ENCODE assay signal across 10 mouse cellular contexts in the genomic region with DNA sequence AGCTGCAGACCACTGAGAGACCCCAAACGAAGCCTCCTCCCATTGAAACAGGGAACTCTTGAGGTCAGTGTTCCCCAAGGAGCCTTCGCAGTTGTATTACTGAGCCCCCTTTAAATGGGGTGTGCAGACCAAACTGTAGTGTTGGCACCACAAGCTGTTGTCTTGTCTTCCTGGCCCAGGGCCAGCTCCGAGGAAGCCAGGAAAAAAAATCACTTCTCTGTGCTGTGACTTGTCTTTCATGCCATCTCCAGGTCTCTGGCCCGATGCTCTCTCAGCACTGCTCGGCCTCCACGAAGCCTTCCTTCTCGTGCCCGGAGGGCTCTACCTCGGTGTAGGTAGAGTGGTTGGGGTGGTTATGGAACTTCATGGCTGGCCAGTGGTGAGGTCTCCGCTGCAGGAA.
"Had no signal": no experiment of that assay in that cellular context is flagged by ENCODE, and none has a peak within 500 bp of the region (broad histone marks: within the 10 kb centered on the region; RNA-seq: fewer than 3 reads in every experiment).

No protein-coding gene starts in this region.

- H3K27ac ChIP-seq: limb, embryonic 13.5 days; liver, embryonic 14.5 days; midbrain, embryonic 12.5 days; neural tube, embryonic 15.5 days had no signal

- H3K4me1 ChIP-seq: limb, embryonic 13.5 days; midbrain, embryonic 12.5 days; neural tube, embryonic 15.5 days had no signal

- H3K9me3 ChIP-seq: limb, embryonic 13.5 days; midbrain, embryonic 12.5 days; neural tube, embryonic 15.5 days had no signal

- H3K4me2 ChIP-seq: limb, embryonic 13.5 days; midbrain, embryonic 12.5 days; neural tube, embryonic 15.5 days had no signal

- H3K9ac ChIP-seq: limb, embryonic 13.5 days; liver, embryonic 14.5 days; midbrain, embryonic 12.5 days; neural tube, embryonic 15.5 days had no signal

- H3K27me3 ChIP-seq: limb, embryonic 13.5 days; neural tube, embryonic 15.5 days had no signal

- H3K36me3 ChIP-seq: limb, embryonic 13.5 days; midbrain, embryonic 12.5 days; neural tube, embryonic 15.5 days had no signal

- H3K4me3 ChIP-seq: limb, embryonic 13.5 days; midbrain, embryonic 12.5 days; myocyte; neural tube, embryonic 15.5 days had no signal

- DNase-seq: lung, adult 18-20 months; retina, postnatal 1 day; right cerebral cortex, postnatal 4 days; spleen, adult 18-20 months; thymus, postnatal 36 days had no signal
